Mouse (Mus musculus) heart, postnatal 0 days (tissue): Measurements from ENCODE around the gene Krt80. TPM values are rescaled to one million over a fixed set of nuclear protein-coding genes. Genes with fewer than 3 reads are reported as not detected.

ENCODE experiments used
- ATAC-seq: fragments of 200-750 bp; cut with Nextera tagmentation; 2 replicates; pipeline ENCODE4 v1.8.0; 2017; ENCODE audit warnings: low read depth, moderate number of reproducible peaks, moderate library complexity; ENCODE audit not compliant: insufficient read depth
- DNase-seq: peaks from one replicate; pipeline ENCODE4 v3.0.0-alpha.2; 2016; ENCODE audit warnings: low spot score
- H3K27ac ChIP-seq: fragments of 300-500 bp; sonication (generic); 2 replicates; pipeline ENCODE4 v1.5.1; 2014; ENCODE audit warnings: low read depth, mild to moderate bottlenecking
- H3K27me3 ChIP-seq: fragments of 300-500 bp; sonication (generic); 2 replicates; pipeline ENCODE4 v1.6.1; 2014; ENCODE audit warnings: low read length, mixed read lengths; ENCODE audit not compliant: control insufficient read depth, insufficient read depth
- H3K36me3 ChIP-seq: fragments of 300-500 bp; sonication (generic); replicated peaks from 2 replicates; pipeline ENCODE4 v1.6.1; 2014; ENCODE audit warnings: low read length, mixed read lengths; ENCODE audit not compliant: control insufficient read depth, insufficient read depth
- H3K4me1 ChIP-seq: fragments of 300-500 bp; sonication (generic); 2 replicates; pipeline ENCODE4 v1.6.1; 2014; ENCODE audit warnings: antibody characterized with exemption; ENCODE audit not compliant: control insufficient read depth, insufficient read depth
- H3K4me2 ChIP-seq: fragments of 300-500 bp; sonication (generic); 2 replicates; pipeline ENCODE4 v1.6.1; 2014; ENCODE audit warnings: low read depth, mild to moderate bottlenecking, low read length, moderate library complexity
- H3K4me3 ChIP-seq: fragments of 300-500 bp; sonication (generic); 2 replicates; pipeline ENCODE4 v1.5.1; 2014; ENCODE audit warnings: low read depth, low read length
- H3K9ac ChIP-seq: fragments of 300-500 bp; sonication (generic); replicated peaks from 2 replicates; pipeline ENCODE4 v1.6.1; 2014; ENCODE audit warnings: low read depth, low read length, mixed read lengths
- H3K9me3 ChIP-seq: fragments of 300-500 bp; sonication (generic); replicated peaks from 2 replicates; pipeline ENCODE4 v1.6.1; 2016; ENCODE audit warnings: low read length; ENCODE audit not compliant: control insufficient read depth
- CTCF ChIP-seq: IDR thresholded peaks from 2 replicates; pipeline ENCODE4 v1.5.1; 2016; ENCODE audit warnings: antibody characterized with exemption, control low read depth, low read depth
- EP300 ChIP-seq: IDR thresholded peaks from 2 replicates; pipeline ENCODE4 v1.6.1; 2016; ENCODE audit warnings: antibody characterized with exemption, low read depth
- WGBS: fragments of 180-500 bp; shearing (Covaris S2); extraction: QIAGEN DNeasy Blood & Tissue Kit; methylation state at CpG from one replicate; pipeline ENCODE4 v1.1.7; 2014; 5-methylcytosine and 5-hydroxymethylcytosine counted together
- polyA plus RNA-seq: library from polyadenylated mRNA; unstranded; fragments of >200 nt; fragmentation: Nextera tagmentation; extraction: Ambion mirVana; gene quantifications from 2 replicates; pipeline ENCODE4 v1.2.1, GENCODE M21; 2015
- total RNA-seq: library from RNA; depleted of rRNA; stranded (reverse); fragments of >200 nt; gene quantifications from 2 replicates; pipeline ENCODE4 v1.2.3, GENCODE M21; 2014; ENCODE audit warnings: low replicate concordance

Krt80 gene
- total and polyA plus RNA-seq, 2 experiments from 2014 or later: 2.2 to 5.9 TPM

DNA sequence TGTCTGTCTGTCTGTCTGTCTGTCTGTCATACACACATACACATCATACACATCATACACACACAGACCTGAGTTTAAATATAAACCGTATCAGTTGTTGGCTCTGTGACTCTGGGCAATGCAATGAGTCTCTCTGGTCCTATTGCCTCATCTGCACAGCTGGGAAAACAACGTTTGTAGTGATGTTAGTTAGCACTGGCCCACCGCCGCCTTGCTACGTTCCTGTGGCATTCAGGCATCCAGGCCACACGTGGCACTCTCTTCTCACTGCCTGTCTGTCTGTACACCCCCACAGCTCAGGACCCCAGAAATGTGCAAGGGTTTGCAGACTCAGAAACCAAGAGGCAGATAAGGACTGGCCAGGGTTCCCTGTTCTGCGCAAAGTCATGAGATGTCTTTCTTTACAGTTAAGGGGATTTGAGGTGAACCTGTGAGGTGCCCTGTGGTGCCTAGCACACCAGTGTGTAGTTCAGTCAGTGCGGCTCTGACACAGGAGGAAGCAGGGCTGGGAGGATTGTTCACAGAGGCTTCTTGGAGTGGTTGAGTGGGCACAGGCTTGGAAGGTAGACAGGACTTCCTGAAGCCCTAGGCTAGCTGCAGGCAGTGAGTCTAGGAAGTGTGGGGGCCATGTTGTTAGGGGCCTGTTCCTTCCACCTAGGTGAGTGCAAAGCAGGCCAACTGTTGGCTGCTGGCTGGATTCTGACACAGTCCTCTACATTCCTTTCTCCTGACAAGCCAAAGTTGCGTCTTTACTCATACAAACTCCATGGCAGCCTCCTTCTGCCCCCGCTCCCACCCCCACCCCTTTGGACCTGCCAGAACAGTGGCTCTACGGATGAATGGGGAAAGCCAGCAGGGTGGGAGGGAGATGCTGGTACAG is 1.2 kb downstream of the Krt80 start:
- H3K27ac ChIP-seq: peak overlapping the region; percentile 86
- no peak for TF ChIP-seq EP300
- TF ChIP-seq CTCF: no peak
- no peak overlapping the region for H3K4me3 ChIP-seq
- H3K9me3 ChIP-seq: no peaks in the 10 kb centered on the region
- H3K36me3 ChIP-seq: no peaks in the 10 kb centered on the region
- 48% methylated on average over 11 of the region's 11 CpGs for WGBS
- no peaks in the 10 kb centered on the region for H3K27me3 ChIP-seq
- DNase-seq (no peak), ATAC-seq (no peak)
- H3K4me2 ChIP-seq: 0 out of 2 replicates have a peak overlapping the region, but pooled peaks have one; percentile 30
- peaks cover 65% of the 10 kb centered on the region for H3K4me1 ChIP-seq
- no peak overlapping the region; the same call in 1 of the 2 replicates for H3K9ac ChIP-seq

DNA sequence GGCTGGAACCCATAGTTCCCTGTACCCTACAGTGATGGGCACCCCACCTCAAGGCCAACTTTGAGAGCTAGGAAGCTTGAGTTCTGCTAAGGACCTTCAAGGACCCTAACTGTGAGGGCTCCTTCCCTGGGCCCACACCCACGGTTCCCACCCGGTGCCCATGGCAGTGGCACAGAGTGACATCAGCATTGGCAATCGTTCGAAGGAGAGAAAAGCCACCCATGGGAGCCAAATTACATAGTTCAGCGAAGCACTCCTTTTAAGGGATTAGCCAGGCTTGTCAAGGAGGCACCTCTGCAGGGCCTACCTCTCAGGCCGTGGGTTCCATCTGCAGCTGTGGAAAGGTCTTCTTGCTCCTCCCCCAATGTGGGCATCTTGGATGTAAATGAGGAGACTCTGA is 1.9 kb downstream of the Krt80 start:
- no peak for ATAC-seq
- Histone ChIP-seq H3K36me3 (no peaks in the 10 kb centered on the region), H3K4me1 (peaks cover 65% of the 10 kb centered on the region), H3K4me2 (no peak overlapping the region), H3K27me3 (no peaks in the 10 kb centered on the region), H3K9ac (no peak overlapping the region), H3K27ac (no peak overlapping the region), H3K4me3 (no peak overlapping the region), H3K9me3 (no peaks in the 10 kb centered on the region)
- DNase-seq: no peak
- WGBS: 77% methylated on average over 6 of the region's 6 CpGs
- TF ChIP-seq CTCF: no peak
- no peak for TF ChIP-seq EP300

DNA sequence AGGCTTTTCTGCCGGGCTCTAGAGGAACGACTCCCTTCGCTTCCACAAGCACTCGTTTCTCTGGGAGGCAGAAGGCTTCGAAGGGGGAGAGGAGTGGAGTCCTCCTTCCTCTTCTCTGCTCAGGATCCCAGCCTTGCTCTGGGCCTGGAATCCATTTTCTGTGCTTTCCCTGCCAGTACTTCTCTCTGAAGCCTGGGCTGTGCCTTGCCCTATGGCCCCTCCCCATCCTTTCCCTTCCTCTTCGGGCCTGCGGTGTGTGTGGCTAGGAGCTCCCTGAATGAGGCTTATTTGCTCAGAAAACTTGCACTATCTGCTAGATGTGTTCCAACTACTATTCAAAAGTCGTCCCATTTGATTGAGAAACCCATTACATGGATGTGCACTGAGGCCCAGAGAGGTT is 2.5 kb downstream of the Krt80 start:
- Histone ChIP-seq H3K27me3 (no peaks in the 10 kb centered on the region), H3K36me3 (no peaks in the 10 kb centered on the region), H3K9ac (no peak overlapping the region), H3K4me1 (peaks cover 61% of the 10 kb centered on the region), H3K4me2 (no peak overlapping the region), H3K4me3 (no peak overlapping the region), H3K27ac (no peak overlapping the region), H3K9me3 (no peaks in the 10 kb centered on the region)
- ATAC-seq (no peak), DNase-seq (no peak)
- WGBS: 71% methylated on average over 8 of the region's 8 CpGs
- no peak for TF ChIP-seq CTCF
- TF ChIP-seq EP300: no peak

DNA sequence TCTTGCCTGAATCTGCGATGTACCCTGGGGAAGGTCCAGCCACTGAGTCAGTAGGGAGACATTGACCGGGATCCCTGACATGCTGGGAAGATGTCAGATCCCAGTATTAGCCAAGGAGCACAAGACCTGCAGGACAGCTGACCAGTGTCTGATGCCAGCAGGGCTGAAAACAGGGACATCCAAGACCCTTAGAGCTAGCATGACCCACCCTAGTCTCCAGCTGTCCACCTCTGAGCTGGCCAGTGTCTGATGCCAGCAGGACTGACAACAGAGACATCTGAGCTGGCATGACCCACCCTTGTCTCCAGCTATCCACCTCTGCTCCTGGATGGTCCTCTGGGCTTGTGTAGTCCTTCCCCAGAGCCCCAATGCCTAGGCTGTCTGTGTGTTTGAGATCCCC is 3.0 kb downstream of the Krt80 start:
- Histone ChIP-seq H3K36me3 (no peaks in the 10 kb centered on the region), H3K9ac (no peak overlapping the region), H3K4me2 (no peak overlapping the region), H3K4me3 (no peak overlapping the region), H3K27me3 (no peaks in the 10 kb centered on the region), H3K4me1 (peaks cover 56% of the 10 kb centered on the region), H3K27ac (no peak overlapping the region), H3K9me3 (no peaks in the 10 kb centered on the region)
- no peak for TF ChIP-seq EP300
- no peak for TF ChIP-seq CTCF
- WGBS: 58% methylated on average over 2 of the region's 2 CpGs
- no peak for ATAC-seq
- no peak for DNase-seq

DNA sequence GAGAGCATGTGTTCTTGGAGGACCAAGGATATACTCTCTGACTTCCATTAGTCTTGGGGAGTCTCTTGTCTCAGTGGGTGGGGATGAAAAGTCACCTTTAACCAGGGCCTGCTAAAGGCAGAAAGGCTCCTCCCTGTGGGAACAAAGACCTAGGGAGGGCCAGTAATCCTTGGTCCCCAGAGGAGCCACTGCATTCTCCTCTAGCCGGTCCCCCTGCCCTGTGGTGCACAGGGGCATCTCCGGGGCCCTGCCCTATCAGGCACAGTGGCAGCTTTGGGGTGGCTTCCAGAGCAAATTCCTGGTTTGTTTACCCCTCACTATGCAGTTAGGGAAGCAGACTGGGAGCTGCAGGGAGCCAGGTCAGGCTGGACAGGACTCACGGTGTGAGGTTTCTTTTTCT is 3.5 kb downstream of the Krt80 start:
- H3K9ac ChIP-seq: no peak overlapping the region
- no peak overlapping the region for H3K4me3 ChIP-seq
- 47% methylated on average over 3 of the region's 3 CpGs for WGBS
- H3K4me1 ChIP-seq: peaks cover 51% of the 10 kb centered on the region
- H3K9me3 ChIP-seq: no peaks in the 10 kb centered on the region
- H3K27me3 ChIP-seq: no peaks in the 10 kb centered on the region
- H3K4me2 ChIP-seq: no peak overlapping the region
- no peaks in the 10 kb centered on the region for H3K36me3 ChIP-seq
- no peak overlapping the region for H3K27ac ChIP-seq
- DNase-seq: no peak
- no peak for ATAC-seq
- TF ChIP-seq CTCF: no peak
- TF ChIP-seq EP300: no peak
